Mouse (Mus musculus) liver, adult (tissue): ENCODE measurements around the gene Pitx2.

Source experiments
- GATA4 ChIP-seq: IDR thresholded peaks from 2 replicates; pipeline ENCODE4 v1.6.1; 2014; ENCODE audit warnings: mild to moderate bottlenecking, low read length; ENCODE audit not compliant: insufficient replicate concordance

The Pitx2 gene

GRCm38 (mm10) chr3:129208421-129208820 lies 8.7 kb downstream of the Pitx2 start:
- TF ChIP-seq GATA4: no peak

GRCm38 (mm10) chr3:129209266-129209665 lies 9.6 kb downstream of the Pitx2 start:
- no peak for TF ChIP-seq GATA4

- TF ChIP-seq GATA4: no peak
These were observed 10.1 kb downstream of the Pitx2 start for GRCm38 (mm10) chr3:129209771-129210170.

GRCm38 (mm10) chr3:129212038-129212645 lies 12.5 kb downstream of the Pitx2 start:
- no peak for TF ChIP-seq GATA4

- TF ChIP-seq GATA4: no peak
These were observed 13.1 kb downstream of the Pitx2 start for GRCm38 (mm10) chr3:129212807-129213206.

GRCm38 (mm10) chr3:129213633-129214145 lies 14.0 kb downstream of the Pitx2 start:
- no peak for TF ChIP-seq GATA4

GRCm38 (mm10) chr3:129214146-129214665 lies 14.5 kb downstream of the Pitx2 start:
- TF ChIP-seq GATA4: no peak

GRCm38 (mm10) chr3:129214666-129215161 lies 15.0 kb downstream of the Pitx2 start:
- TF ChIP-seq GATA4: no peak

GRCm38 (mm10) chr3:129215241-129215750 lies 15.6 kb downstream of the Pitx2 start:
- TF ChIP-seq GATA4: no peak

- TF ChIP-seq GATA4: no peak
These were observed 16.2 kb downstream of the Pitx2 start for GRCm38 (mm10) chr3:129215751-129216331.

- TF ChIP-seq GATA4: no peak
These were observed 16.8 kb downstream of the Pitx2 start for GRCm38 (mm10) chr3:129216491-129216890.

GRCm38 (mm10) chr3:129216911-129217561 lies 17.4 kb downstream of the Pitx2 start:
- TF ChIP-seq GATA4: no peak

- no peak for TF ChIP-seq GATA4
These were observed 18.2 kb downstream of the Pitx2 start for GRCm38 (mm10) chr3:129217862-129218370.

- TF ChIP-seq GATA4: no peak
These were observed 18.8 kb downstream of the Pitx2 start for GRCm38 (mm10) chr3:129218371-129218921.

GRCm38 (mm10) chr3:129220086-129220670 lies 20.5 kb downstream of the Pitx2 start:
- TF ChIP-seq GATA4: no peak
